Mouse (Mus musculus): ENCODE results near the gene Vegfb.
A peak's percentile ranks its signal among the peaks of the same experiment; 100 is the strongest.

The Vegfb gene

DNA sequence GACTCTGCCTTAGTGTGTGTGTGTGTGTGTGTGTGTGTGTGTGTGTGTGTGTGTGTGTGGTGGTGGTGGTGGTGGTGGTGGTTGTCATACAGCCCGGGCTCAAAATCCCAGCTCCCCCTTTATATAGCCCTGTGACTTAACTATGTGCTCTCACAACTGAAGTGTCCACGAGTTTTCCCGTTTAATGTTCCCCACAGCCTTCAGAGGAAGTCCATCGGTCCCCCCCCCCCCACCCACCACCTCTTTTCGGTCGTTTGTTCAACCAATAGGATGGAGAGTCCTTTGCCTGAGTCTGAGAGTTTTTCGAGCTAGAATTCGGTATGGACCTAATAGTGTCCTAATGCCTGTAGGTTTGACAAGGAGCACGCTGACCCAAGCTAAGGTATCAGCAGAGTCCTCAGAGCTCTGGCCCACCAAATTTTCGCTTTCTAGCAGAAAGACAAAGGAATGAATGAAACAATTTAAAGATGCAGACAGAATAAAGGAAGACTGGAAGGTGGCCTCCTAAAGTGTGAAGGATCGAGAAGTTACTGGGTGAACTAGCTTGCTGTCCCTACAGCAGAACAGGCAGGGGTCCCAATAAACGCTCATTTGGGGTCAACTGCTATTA is 13.8 kb downstream of the Vegfb start:
- no peak for DNase-seq (ENCODE audit: low read depth in 2 of 2, low spot score in 2 of 2)

DNA sequence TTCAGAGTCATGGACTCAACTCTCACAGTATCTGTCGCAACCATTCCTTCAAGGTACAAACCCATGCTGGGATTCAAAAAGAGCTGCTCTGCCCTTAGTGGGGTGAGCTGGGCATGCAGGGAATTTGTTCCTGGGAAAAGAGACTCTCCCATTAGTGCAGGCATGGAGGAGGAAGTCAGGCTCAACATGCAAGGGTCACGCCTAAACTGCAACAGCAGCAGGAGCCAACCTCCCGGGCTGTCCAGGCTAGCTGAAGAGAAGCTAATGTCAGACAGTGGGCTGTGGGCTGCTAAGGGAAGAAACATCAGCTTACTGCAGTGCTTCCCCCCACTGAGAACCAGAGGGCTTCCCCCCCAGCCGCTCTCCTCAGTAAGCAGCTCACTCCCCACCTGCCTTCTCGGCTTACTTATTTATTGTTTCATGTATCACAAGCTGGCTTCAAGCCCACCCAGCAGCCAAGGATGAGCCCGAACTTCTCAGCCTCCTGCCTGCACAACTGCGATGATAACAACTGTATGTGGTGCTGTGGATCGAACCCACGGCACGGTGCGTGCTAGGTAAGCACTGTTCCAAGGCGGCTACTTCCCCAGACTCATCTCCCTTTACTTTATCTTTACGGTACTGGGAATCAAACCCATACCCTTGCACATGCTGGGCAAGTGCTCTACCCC is 15.1 kb downstream of the Vegfb start:
- no peak for DNase-seq (ENCODE audit: low read depth in 2 of 2, low spot score in 2 of 2)

DNA sequence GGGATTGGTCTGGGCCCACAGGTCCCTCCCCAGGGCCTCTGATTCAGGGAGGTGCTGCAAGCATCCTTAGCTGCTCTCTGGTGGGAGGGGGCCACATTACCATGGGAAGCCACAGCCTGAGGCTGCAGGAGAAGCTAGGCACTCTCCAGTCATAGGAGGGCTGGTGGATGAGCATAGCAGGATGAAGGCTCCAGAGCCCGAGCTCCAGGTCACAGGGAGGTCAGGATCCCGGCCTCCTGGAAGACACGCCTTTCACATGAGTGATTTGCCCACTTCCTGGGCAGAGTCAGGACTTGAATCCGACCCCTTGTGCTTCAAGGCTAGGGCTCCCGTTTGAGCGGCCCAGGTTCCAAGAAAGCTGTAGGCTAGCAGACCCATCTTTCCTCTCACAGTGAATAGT is 15.8 kb downstream of the Vegfb start:
- DNase-seq (ENCODE audit: low read depth in 2 of 2, low spot score in 2 of 2): no peak

DNA sequence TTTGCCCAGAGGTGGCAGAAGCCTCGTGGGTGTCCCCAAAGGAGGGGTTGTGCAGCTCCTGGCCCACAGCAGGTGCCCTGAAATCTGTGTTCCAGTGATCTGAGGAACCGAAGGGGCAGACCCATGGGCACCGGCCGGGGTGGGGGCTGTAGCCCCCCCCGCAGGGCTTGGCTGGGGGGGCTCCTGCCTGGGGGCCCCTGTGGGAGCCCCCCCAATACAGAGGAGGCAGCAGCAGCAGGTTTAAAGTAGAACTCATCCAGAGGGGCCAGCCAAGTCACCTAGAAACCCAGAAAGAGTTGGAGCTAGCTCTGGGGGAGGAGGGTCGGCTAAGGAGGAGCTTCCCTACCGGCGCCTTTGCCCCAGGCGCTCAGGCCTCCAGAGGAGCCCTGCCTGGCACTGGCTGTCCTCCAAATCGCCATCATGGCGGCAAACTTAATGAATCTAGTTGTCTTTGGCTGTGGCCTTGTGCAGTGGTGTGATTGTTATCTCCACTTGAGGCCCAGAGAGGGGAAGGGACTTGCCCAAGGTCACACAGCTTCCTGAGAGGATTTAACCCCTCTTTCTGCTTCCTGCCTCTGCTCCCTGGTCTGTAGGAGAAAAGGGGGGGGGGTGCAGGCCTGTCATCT is 16.9 kb downstream of the Vegfb start:
- DNase-seq (ENCODE audit: low read depth in 2 of 2, low spot score in 2 of 2): no peak

DNA sequence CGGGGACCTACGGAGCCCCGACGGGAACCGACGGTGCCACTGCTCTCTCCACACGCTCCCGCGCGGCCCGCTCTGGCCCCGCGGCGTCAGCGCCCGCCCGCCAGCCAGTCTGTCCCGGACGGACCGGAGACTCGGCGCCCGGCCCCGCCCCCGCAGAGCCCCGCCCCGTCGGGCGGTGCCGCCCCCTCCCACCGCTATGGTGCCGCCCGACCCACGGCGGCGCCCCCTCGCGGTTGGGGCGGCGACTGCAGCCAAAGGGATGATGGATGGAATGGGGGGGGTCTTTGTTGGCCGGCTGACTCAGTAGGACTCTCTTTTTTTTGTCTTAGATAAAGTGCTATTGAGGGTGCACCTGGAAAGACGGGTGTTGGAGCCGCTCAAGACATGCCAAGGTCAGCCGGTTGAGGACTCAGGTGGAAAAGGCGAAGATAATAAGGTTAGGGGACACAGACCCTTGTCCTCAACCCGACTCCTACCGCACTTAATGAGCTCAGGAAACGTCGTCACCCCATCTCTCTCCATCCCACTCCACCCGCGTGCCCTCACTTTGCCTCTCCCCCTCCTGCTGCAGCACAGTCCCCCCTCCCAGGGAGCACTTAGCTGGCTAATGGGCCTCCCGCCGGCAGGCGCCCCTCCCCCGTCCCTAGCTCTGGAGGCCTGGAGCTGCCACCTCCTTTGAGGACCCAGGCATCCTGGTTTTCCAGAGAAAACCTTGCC is 17.6 kb downstream of the Vegfb start:
- DNase-seq (ENCODE audit: low read depth in 2 of 2, low spot score in 2 of 2): peak; percentile 55 to 61

DNA sequence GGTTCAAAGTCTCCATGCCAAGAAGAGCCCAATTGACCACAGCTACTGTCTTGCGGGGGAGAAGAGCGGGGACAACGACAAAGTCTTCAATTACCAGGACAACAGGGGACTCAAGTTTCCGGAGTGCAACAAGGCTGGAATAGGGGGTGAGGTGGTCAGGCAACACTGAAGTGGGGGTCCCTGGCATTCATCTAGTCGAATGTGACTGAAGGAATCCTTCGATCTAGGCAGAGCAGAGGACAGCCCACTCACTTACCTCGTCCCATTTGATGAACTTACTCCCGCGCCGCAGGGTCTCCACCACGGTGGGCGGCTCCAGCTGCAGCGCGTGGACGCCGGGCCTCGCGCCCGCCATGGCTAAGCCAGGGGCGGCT is 18.2 kb downstream of the Vegfb start:
- DNase-seq (ENCODE audit: low read depth in 2 of 2, low spot score in 2 of 2): no peak

DNA sequence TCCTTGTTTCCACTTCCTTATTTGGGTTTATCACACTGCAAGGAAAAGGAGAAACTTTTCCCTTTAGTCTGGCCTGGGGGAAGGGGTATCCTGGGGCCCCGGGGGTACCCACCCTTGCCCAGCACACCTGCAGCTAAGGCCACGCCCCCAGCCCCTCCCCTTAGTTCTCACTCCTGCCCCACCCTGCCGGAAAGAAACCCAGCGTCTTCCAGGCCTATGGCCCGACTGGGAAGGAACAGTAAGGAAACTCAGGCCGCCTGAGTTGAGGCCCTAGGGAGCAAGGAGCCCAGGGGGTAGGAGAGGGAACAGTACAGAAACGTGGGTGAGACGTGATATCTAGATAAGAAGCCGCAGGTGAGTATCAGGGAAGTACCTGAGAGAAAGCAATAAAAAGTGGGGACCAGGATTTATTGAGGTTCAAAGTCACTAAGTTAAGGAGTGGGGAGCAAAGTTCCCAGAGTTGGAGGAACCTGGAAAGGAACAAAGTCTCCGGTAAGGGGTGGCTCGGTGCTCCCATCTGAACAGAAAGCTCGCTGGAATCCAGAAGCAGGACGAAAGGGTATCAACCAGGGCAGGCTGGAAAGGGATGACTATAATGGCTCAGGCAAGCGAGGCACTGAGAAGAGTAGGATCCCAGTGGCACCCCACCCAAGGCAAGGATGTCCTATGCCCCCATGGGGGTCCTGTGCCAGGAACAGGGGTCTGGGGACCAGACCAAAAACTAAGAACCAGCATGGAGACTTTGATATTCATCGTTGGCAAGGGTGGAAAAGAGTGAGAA is 18.8 kb downstream of the Vegfb start:
- no peak for DNase-seq (ENCODE audit: low read depth in 2 of 2, low spot score in 2 of 2)

DNA sequence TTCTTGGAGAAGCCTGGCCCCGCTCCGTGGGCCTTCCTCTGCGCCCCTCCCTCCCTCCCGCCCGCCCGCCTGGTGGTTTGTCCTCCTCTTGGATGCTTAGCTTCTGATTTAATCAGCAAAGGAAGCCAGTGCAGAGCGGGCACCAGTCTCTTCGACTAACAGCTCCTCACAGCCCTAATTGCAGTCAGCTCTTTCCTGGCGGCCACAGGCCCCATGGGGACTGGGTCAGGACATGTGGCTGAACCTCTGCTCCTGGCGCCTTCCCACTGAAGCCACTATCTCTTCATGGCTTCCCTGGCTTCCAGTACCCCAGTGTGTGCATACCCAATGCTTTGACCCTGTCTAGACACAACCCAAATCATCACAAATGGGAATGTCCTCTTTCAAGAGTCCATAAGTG is 31.0 kb downstream of the Vegfb start:
- no peak for DNase-seq (ENCODE audit: low read depth in 2 of 2, low spot score in 2 of 2)

DNA sequence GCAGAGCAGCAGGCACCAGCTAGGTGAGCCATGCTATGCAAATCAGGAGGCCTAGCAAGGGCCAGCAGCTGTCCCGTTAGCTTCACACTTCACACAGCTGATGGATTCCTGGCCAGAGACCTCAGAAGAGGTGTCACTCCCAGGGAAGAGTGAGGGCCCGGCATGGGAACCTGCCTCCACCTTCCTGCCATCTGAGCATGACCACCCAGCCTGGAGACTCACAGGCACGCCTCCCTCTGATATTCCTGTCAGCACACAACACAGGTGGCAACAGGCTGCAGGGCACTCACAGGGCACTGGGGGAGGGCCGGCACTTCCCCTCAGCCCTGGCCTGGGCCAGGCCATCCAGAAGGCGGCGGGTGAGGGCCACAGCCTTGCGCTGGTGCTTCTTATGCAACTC is 32.0 kb downstream of the Vegfb start:
- no peak for DNase-seq (ENCODE audit: low read depth in 2 of 2, low spot score in 2 of 2)

DNA sequence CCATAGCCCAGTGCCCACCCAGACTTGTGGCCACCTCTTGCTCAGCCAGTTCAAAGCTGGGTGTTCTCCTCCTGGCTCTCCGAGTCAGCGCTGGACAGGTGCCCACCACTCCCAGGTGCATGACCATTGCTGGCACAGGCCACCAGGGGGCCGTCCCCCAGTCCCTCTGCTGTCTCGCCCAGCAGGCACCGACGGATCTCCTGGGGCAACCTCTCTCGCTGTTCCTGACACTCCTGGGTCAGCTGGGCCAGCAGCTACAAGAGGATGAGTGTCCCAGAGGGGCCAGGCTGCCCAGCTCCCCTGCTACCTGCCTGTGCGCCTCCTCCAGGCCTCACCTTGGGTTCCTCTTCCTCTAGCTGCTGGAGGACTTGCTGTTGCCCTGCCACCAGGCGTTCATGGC is 33.4 kb downstream of the Vegfb start:
- DNase-seq (ENCODE audit: low read depth in 2 of 2, low spot score in 2 of 2): no peak

DNA sequence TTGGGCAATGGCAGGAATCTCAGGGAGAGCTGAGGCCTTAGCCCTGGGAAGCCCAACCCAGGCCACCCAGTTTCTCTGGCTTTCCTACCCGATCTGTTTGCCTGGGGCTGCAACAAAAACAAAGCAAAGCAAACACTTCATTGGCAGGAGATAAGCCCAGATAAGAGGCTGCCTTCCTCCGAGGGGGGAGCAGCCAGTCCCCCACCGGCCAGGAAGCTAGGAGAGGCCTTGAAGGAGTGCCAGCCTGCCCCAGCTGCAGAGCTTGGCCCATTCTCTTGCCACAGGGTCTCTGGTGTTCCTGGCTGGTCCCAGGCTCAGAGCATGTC is 34.8 kb downstream of the Vegfb start:
- DNase-seq (ENCODE audit: low read depth in 2 of 2, low spot score in 2 of 2): no peak

DNA sequence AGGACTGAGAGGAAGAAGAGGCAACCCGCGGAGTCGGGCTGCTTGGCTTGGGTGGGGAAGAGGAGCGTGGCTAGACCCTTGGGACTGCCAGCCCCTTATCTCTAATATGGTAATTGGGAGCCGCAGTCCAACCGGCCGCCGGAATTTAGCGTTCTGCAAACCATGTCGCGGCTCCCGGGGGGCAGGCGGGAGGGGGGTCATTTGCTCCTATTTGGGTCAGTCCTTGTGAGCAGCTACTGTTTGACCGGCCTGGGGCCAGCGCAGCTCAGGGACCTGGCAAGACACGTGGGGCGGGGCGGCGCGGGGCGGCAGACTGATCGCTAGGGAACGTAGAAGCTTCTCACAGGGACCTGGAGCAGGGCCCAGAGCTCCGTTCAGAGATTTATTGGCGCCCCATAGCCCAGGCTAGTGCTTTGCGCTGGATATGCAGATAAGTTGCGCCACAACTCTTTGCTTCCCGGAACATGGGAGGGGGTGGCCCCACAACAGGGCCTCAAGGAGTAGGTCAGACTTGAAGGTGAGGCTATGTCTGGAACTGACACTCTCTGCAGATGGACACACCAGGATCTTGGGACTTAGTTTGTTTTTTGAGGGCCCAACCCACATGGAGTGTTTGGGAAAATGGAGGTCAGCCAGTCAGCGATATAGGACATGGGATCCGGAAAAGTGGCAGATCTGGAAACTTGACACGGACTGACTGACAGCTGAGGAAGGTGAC is 35.3 kb downstream of the Vegfb start:
- DNase-seq (ENCODE audit: low read depth in 2 of 2, low spot score in 2 of 2): peak in 1 of 2 experiments; percentile 21

DNA sequence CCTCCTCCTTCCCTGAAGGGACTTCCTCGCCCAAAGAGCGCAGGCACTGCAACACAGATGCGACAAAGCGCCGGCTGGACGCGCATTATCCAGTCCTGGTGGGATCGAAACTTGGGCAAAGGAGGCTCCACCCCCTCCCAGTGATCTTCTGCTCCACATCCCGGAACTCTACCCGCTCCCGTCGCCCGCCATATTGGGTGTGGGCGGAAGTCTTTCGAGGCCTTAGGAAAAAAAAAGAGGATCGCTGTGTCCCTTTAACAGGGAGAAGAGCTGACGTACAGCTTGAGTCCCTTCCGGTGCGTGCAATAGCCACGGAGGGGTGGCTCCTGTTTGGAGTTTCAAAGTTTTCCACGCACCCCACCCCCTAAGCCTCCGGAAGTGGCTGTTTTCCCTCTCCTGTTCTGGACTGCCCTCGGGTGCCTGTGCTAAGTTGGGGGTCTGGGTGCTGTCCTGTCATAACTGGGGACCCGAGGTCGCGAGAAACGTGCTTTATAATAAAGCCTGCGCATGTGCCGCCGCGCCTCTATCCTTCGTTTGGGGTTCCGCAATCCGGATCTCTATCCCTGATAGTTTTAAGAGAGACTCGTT is 36.0 kb downstream of the Vegfb start:
- DNase-seq (ENCODE audit: low read depth in 2 of 2, low spot score in 2 of 2): peak; percentile 52 to 62

DNA sequence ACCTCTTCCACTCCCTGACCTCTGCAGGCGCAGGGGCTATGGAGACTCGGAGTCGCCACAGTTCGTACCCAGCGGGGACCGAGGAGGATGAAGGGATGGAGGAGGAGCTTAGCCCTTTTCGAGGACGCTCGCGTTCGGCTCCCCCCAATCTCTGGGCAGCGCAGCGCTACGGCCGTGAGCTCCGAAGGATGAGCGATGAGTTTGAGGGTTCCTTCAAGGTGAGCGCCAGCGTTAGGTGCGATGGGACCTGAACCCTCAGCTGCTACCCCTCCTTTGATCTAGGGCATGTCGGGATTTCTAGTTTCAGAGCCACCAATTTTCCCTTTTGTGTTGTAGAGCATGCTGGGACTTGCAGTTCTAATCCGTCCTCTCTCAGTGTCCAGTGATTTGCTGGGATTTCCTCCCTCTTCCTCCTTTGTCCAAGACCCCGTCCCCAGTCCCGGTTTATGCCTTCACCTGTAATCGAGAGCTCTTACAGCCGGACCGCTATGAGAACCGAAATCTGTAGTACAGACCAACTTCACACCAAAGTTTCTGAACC is 36.8 kb downstream of the Vegfb start:
- peak in 1 of 2 experiments; percentile 23 for DNase-seq (ENCODE audit: low read depth in 2 of 2, low spot score in 2 of 2)

DNA sequence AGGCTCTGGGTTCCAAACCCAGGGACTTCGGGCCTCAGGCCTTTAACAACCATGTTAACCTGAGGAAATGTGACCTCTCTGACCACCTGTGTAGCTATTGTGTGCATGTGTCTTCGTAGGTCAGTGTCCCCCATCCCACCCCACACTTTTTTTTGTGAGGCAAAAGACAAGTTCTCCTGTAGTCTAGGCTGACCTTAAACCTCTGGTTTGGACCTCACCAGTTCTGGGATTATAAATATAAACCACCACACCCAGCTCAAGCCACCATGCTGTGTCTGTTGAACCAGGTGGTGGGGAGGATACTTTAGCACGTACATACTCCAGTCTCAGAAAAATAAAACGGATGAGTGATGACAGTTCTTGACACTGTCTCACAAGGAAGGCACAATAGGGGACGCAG is 37.5 kb downstream of the Vegfb start:
- no peak for DNase-seq (ENCODE audit: low read depth in 2 of 2, low spot score in 2 of 2)

DNA sequence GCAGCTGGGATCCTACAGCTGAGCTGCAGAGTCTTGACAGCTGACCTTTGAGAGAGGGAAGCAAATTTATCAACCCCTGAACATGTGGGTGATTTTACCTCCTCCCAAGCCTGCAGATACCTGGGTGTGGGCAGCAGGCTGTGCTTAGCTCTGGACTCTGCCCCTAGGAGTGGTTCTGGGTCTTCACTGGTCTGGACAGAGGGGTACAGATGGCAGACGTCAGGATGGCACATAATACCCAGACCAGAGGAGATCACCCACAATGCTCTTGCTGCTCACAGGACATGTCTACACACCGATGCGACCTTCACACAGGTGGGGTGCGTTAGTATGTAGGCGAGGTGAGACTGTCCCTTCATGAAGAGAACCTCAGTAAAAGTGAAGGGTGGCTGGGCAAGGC is 37.9 kb downstream of the Vegfb start:
- no peak for DNase-seq (ENCODE audit: low read depth in 2 of 2, low spot score in 2 of 2)

DNA sequence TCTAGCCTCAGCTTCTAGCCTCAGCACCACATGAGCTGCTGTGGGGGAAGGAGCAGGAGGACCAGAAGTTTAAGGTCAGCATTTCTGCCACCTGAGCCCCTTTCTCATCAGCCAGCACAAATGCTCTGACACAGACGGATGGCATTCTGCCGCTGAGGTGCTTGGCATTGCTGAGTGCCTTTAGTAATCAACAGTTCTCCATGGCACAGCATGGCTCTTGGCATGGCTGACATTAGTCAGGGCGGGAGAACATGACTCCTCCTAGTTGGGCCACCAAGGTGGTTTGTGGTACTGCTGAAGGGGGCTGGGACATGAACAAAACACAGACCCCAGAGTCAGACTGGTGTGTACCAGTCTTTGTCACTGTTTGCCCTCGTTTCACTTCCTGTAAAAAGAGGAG is 39.3 kb downstream of the Vegfb start:
- DNase-seq (ENCODE audit: low read depth in 2 of 2, low spot score in 2 of 2): no peak

DNA sequence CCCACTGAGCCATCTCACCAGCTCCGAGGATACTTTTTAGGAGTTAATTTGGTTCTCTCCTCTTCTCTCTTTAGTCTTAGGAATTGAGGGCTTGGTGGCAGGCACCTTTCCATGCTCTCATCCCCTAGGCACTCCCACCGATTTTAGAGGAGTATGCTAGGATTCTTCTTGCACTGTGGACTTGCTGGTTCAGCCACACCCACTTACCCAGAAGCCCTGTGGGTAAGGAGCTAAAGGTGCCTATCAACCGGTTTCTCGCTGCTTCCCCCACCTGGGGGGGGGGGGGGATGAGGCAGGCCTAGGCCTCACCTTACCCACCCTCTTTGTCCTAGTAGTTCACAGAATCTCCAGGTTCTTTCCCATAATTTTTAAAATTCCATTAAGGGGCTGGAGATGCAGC is 39.7 kb downstream of the Vegfb start:
- DNase-seq (ENCODE audit: low read depth in 2 of 2, low spot score in 2 of 2): no peak

DNA sequence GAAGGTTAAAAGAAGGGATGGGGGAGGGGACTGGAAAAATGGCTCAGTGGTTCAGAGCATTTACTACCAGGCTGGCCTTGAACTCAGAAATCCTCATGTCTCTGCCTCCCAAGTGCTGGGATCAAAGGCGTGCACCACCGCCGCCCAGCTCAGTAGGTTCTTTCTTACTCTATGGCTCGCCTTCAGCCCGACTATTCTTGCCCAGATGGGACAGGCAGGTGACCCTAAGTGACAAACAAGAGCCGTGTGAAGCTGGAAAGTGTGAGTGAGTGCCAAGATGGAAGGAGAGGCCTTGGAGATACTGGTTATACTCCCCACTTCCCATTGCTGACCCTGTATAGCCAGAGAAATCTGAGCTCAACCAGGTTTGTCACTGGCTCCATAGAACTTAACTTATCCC is 43.7 kb downstream of the Vegfb start:
- DNase-seq (ENCODE audit: low read depth in 2 of 2, low spot score in 2 of 2): no peak

DNA sequence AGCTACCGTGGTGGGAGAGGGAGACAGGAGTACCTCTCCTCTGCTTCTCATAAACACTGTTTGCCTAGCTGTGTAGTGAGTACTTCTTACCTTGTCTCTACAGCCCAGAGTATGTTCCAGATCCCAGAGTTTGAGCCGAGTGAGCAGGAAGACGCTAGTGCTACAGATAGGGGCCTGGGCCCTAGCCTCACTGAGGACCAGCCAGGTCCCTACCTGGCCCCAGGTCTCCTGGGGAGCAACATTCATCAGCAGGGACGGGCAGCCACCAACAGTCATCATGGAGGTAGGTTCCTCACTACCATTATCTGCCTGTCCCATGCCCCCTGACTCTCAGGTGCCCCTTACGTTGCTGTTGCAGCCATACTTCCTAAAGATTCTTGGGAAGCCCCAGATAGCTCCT is 44.7 kb downstream of the Vegfb start:
- DNase-seq (ENCODE audit: low read depth in 2 of 2, low spot score in 2 of 2): no peak
